Mouse (Mus musculus) olfactory bulb, adult 2 months (tissue): Measurements from ENCODE around the gene Etl4.

Experiments used
- CTCF ChIP-seq: fragments of 200-500 bp; IDR thresholded peaks from 2 replicates; pipeline ENCODE4 v1.5.1; 2012; ENCODE audit warnings: low read depth, mild to moderate bottlenecking, low read length, moderate library complexity; ENCODE audit not compliant: insufficient read depth
- POLR2A ChIP-seq: fragments of 200-500 bp; IDR thresholded peaks from 2 replicates; pipeline ENCODE4 v1.6.1; 2012; ENCODE audit warnings: mild to moderate bottlenecking, low read depth, low read length, moderate library complexity; ENCODE audit not compliant: insufficient read depth

GRCm38 (mm10) chr2:20394083-20394482 lies 484.5 kb downstream of the Etl4 start:
- no peak for TF ChIP-seq POLR2A
- TF ChIP-seq CTCF, result no peak
